Mouse (Mus musculus): ENCODE results near the gene Pgap2.

DNA sequence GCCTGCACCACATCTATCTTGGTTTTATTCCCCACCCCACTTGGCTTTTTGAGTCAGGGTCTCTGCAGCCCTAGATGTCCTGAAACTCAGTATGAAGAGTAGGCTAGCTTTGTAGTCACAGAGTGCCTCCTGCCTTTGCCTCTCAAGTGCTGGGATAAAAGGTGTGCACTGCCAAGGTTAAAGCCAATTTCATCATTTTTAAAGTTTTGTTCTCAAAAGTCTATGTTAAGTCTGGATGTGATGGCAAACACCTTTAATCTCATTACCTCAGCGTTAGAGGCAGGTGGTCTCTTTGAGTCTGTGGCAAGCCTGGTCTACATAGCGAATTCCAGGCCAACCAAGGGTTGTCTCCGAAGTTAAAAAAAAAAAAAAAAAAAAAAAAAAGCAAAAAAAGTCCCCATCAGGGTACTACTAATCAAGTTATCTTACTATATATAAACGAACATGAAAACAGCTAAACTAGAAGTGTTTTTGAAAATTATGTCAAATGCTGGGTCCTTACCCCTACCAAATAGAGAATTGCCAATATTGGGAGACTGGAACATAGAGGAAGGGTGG lies 1.1 kb upstream of the Pgap2 start:
- TF ChIP-seq CTCF (IDR thresholded peaks at IDR 0.05; ENCODE audit: extremely low read depth, insufficient read depth, low read length) (no peak), POLR2A (IDR thresholded peaks at IDR 0.05; ENCODE audit: extremely low read depth, insufficient read depth, low read length) (no peak)
